7 mouse cellular contexts compared by ENCODE assay signal in the genomic region with DNA sequence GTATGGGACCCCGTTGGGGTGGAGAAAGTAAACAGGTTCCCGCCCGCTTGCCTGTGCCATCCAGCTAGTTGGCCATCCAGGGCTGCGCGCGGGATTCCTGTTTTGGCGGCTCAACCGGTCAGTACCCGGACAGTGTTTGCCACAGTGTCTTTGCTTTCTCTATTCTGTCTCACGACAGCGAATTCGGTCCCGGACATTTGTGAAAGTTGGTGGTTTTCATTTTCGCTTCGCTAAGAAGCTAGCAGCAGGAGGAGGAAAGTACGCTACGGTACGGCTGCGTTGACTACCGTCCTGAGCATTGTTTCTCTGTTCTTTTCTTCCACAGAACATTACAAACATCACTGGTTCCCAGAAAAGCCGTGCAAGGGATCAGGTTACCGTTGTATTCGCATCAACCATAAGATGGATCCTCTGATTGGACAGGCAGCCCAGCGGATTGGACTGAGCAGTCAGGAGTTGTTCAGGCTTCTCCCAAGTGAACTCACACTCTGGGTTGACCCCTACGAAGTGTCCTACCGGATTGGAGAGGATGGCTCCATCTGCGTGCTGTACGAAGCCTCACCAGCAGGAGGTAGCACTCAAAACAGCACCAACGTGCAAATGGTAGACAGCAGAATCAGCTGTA. TPM values are rescaled to one million over a fixed set of nuclear protein-coding genes. Genes with fewer than 3 reads are reported as not detected.
DNase-seq lines count a peak whose midpoint lies in the region; ATAC-seq and TF ChIP-seq lines count a peak whose summit lies in the region.

No protein-coding gene starts in this region.

- no peaks in the 10 kb centered on the region for H3K9me3 ChIP-seq in embryonic facial prominence, embryonic 10.5 days
- no peaks in the 10 kb centered on the region for H3K9me3 ChIP-seq in intestine, postnatal 0 days (ENCODE audit: control insufficient read depth)
- no peaks in the 10 kb centered on the region for H3K9me3 ChIP-seq in midbrain, embryonic 10.5 days (replicated peaks)

- peak; percentile 81 for DNase-seq in adrenal gland, postnatal 10 days
- peak; percentile 78 for DNase-seq in embryonic facial prominence, embryonic 10.5 days (ENCODE audit: low spot score)
- peak; percentile 73 for DNase-seq in left cerebral cortex, postnatal 4 days
- peak; percentile 78 for DNase-seq in midbrain, embryonic 10.5 days (ENCODE audit: low spot score)
- peak; percentile 37 for DNase-seq in skeletal muscle tissue, adult 2 months (ENCODE audit: low read depth, low spot score)

- peak; percentile 28 for ATAC-seq in granulocyte monocyte progenitor cell, adult 5-6 weeks (replicated peaks; ENCODE audit: poor library complexity, severe bottlenecking)
- peak; percentile 42 for ATAC-seq in intestine, postnatal 0 days

- H3K9ac ChIP-seq in intestine, postnatal 0 days (ENCODE audit: low read depth, low read length): peak overlapping the region; percentile 99

- TF ChIP-seq CTCF in intestine, postnatal 0 days (IDR thresholded peaks at IDR 0.05; ENCODE audit: low read depth): peak; percentile 71

- peak overlapping the region; percentile 71 for H3K4me2 ChIP-seq in intestine, postnatal 0 days (replicated peaks; ENCODE audit: low read depth)

- H3K27me3 ChIP-seq in embryonic facial prominence, embryonic 10.5 days (replicated peaks; ENCODE audit: low read depth, poor library complexity, severe bottlenecking): no peaks in the 10 kb centered on the region
- H3K27me3 ChIP-seq in intestine, postnatal 0 days (replicated peaks; ENCODE audit: control insufficient read depth, insufficient read depth, low read length): no peaks in the 10 kb centered on the region
- no peaks in the 10 kb centered on the region for H3K27me3 ChIP-seq in midbrain, embryonic 10.5 days (ENCODE audit: low read depth, poor library complexity, severe bottlenecking)

- under 1% methylated on average over 29 of the region's 29 CpGs for WGBS in embryonic facial prominence, embryonic 10.5 days
- WGBS in intestine, postnatal 0 days: under 1% methylated on average over 29 of the region's 29 CpGs
- 0% methylated on average over 29 of the region's 29 CpGs for WGBS in midbrain, embryonic 10.5 days

- H3K27ac ChIP-seq in embryonic facial prominence, embryonic 10.5 days (replicated peaks): peak overlapping the region; percentile 98
- peak overlapping the region; percentile 93 for H3K27ac ChIP-seq in intestine, postnatal 0 days (ENCODE audit: low read depth, low read length)
- H3K27ac ChIP-seq in midbrain, embryonic 10.5 days (replicated peaks): peak overlapping the region; percentile 96

- H3K4me1 ChIP-seq in embryonic facial prominence, embryonic 10.5 days: peaks cover 36% of the 10 kb centered on the region
- no peaks in the 10 kb centered on the region; the same call in 1 of the 2 replicates for H3K4me1 ChIP-seq in intestine, postnatal 0 days (replicated peaks; ENCODE audit: control insufficient read depth, insufficient read depth, low read length)
- H3K4me1 ChIP-seq in midbrain, embryonic 10.5 days: peaks cover 39% of the 10 kb centered on the region

- H3K36me3 ChIP-seq in embryonic facial prominence, embryonic 10.5 days (replicated peaks): peaks cover 33% of the 10 kb centered on the region
- H3K36me3 ChIP-seq in intestine, postnatal 0 days (ENCODE audit: control insufficient read depth, insufficient read depth): peaks cover 3% of the 10 kb centered on the region; the same call in 1 of the 2 replicates
- H3K36me3 ChIP-seq in midbrain, embryonic 10.5 days: peaks cover 34% of the 10 kb centered on the region

- H3K4me3 ChIP-seq in embryonic facial prominence, embryonic 10.5 days: peak overlapping the region; percentile 98
- peak overlapping the region; percentile 100 for H3K4me3 ChIP-seq in intestine, postnatal 0 days (ENCODE audit: low read depth, low read length)
- peak overlapping the region; percentile 86 for H3K4me3 ChIP-seq in midbrain, embryonic 10.5 days

- intact Hi-C loops in left cerebral cortex, postnatal 4 days (cut with DNase I): loop anchor here (5.0 kb wide), 1 partner anchor 694 kb away; no protein-coding TSS in a partner anchor

RNA-seq across cellular contexts. Expression of gene Btg1, which starts 1.3 kb away (rescaled TPM):
- 100 to 1,000 TPM; 107 to 168 TPM for total RNA-seq in adrenal gland, postnatal 10 days (2021)
- 23.2 and 29.7 TPM in 2 replicates for polyA plus RNA-seq in embryonic facial prominence, embryonic 10.5 days (2016; fragmentation: Nextera tagmentation; extraction: Ambion mirVana)
- total RNA-seq in granulocyte monocyte progenitor cell, adult 5-6 weeks (2014; fragmentation: Nextera tagmentation): 19.0 and 20.0 TPM in 2 replicates
- total RNA-seq in granulocyte monocyte progenitor cell, adult 5-6 weeks (2017): 31.1 and 32.4 TPM in 2 replicates
- 29.5 and 30.1 TPM in 2 replicates for polyA plus RNA-seq in intestine, postnatal 0 days (2015; fragmentation: Nextera tagmentation; extraction: Ambion mirVana)
- total RNA-seq in left cerebral cortex, postnatal 4 days (2021): 10 to 100 TPM; 46.8 to 48.7 TPM
- 30.5 and 38.9 TPM in 2 replicates for polyA plus RNA-seq in midbrain, embryonic 10.5 days (2016; fragmentation: Nextera tagmentation; extraction: Ambion mirVana)

Comparison
In these comparisons a context has a peak if more than half of its experiments do, and no peak if none do; other contexts are left out.
1. Peak in every context shown above with its lines: DNase-seq, ATAC-seq, H3K4me3 ChIP-seq and H3K27ac ChIP-seq.